Mouse (Mus musculus): ENCODE measurements around the gene Basp1.
A peak's percentile ranks its signal among the peaks of the same experiment; 100 is the strongest.

Gene Basp1

GRCm38 (mm10) chr15:25358680-25359097 is 54.9 kb downstream of the Basp1 start:
- peak; percentile 27 to 36 for DNase-seq

GRCm38 (mm10) chr15:25355339-25355738 is 58.2 kb downstream of the Basp1 start:
- no peak for DNase-seq

- no peak for DNase-seq
These were observed 58.8 kb downstream of the Basp1 start for GRCm38 (mm10) chr15:25354738-25355137.

GRCm38 (mm10) chr15:25353498-25353897 is 60.1 kb downstream of the Basp1 start:
- DNase-seq, result no peak

GRCm38 (mm10) chr15:25343263-25343662 is 70.3 kb downstream of the Basp1 start:
- no peak for DNase-seq

GRCm38 (mm10) chr15:25335277-25335676 is 78.3 kb downstream of the Basp1 start:
- DNase-seq, result no peak

GRCm38 (mm10) chr15:25331877-25332445 is 81.6 kb downstream of the Basp1 start:
- no peak for DNase-seq

GRCm38 (mm10) chr15:25330946-25331345 is 82.6 kb downstream of the Basp1 start:
- no peak for DNase-seq

- no peak for DNase-seq
These were observed 91.0 kb downstream of the Basp1 start for GRCm38 (mm10) chr15:25322601-25323000.

- DNase-seq, result no peak
These were observed 91.5 kb downstream of the Basp1 start for GRCm38 (mm10) chr15:25322111-25322510.

GRCm38 (mm10) chr15:25321636-25322035 is 91.9 kb downstream of the Basp1 start:
- no peak for DNase-seq

GRCm38 (mm10) chr15:25314471-25314870 is 99.1 kb downstream of the Basp1 start:
- DNase-seq, result no peak

Data from cerebellum, postnatal 14 days (tissue).